Mouse (Mus musculus) T-cell, adult 2 months (primary cell): ENCODE data around the gene Atp8a2.
A peak's percentile ranks its signal among the peaks of the same experiment; 100 is the strongest.

Source experiments
- DNase-seq: peaks from one replicate; pipeline ENCODE4 v3.0.0; 2022; ENCODE audit warnings: low spot score

Atp8a2 gene

DNA sequence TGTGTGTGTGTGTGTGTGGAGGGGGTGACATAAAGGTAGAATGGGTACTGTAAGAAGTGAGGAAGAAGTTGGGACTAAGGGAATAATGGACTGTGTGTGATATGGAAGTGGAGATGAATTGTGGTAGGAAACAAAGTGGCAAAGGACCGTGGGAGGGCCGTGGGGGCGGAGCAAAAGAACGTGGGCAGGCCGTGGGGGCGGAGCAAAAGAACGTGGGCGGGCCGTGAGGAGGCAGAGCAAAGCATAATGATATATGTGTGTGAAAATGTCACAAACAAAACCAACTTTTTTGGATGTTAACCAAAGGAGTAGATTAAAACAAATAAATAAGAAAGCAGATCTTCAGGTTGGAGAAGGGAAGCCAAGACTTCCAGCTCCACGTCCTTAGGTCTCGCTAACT, 44.6 kb downstream of the Atp8a2 start:
- DNase-seq, result no peak

DNA sequence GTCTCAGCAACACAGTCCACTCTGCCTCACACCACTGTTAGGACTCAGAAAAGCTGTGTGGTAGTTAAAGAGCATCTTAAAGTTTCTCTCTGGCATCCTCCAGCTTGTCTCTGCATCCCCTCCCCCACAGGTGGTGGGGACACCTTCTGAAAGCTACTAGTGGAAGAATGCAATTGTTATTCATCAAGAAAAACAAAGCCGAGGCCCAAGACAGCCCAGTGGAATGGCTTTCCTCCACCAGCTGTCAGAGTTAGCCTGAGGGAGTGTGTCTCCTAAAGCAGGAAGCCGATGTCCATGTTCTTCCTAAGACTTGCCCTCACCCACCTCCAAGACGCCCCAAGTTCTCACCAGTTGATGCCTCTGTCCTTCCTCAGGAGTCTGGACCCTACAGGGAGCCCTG, 48.1 kb downstream of the Atp8a2 start:
- DNase-seq, result no peak

DNA sequence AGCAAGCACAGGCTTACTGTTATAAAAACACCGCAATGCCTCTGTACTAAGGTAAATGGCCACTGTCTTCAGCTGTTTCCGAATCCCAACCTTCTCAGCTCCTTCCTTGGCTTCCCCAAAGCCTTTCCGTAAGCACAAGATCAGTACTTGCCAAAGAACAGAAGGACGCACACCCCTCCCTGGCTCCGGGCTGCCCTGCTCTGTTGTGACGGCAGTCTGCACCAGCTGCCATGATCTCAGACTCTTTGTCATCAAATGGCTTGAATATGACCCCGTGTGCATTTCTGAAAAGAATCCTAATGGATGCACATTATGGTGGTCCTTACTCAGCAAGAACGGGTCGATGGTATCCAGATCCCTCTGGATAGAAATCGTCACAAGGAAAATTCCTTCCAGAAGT, 53.7 kb downstream of the Atp8a2 start:
- no peak for DNase-seq

DNA sequence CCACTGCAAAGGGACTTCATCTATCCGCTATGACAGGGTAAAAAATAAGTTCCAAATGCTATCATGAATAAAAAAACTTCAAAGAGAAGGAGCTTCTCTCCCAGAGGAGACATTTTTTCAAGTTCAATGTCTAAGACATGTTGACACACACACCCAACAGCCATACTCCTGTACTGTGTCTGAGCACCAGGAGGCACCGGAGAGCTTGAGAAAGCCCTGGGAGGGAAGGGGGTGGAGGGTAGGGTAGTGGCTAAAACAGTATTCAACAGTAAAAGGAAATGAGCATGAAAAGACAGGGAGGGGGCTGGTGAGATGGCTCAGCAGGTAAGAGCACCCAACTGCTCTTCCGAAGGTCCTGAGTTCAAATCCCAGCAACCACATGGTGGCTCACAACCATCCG, 58.6 kb downstream of the Atp8a2 start:
- DNase-seq, result peak; percentile 63

DNA sequence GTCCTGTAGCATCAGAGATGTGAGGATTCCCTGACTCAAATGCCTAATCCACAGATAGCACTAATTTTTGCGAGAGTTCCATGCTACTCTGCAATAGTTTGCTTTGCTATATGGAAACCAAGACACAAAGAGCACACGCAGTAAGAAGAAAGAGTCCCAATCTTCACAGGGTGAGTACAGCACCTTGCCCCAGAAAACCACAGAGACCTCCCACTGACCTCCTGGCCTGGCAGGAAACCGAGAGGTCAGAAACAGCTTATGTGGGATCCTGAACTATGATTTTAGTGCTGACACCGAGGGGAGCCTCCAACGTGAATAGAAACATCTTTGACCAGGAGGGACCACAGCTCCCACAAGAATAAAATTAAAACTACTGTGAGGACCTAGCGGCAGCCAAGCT, 59.2 kb downstream of the Atp8a2 start:
- DNase-seq, result no peak

DNA sequence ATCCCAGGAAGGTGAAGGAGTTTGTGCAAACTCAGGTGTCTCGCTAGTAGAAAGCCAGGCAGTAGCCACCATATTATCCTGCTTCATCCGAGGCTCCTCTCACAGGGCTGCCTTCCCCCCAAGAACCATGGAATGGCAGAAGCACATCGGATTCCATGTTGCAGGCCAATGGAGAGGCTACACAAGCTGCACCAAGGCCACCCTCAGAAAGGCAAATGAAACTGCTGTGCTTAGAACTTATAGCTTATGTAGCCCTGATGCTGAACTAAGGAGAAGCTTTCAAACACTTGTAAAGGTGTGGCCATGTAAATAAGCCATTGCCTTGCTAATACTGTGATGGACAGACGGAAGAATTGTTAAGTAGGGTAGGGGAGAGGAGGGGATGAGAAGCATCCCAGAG, 61.2 kb downstream of the Atp8a2 start:
- DNase-seq, result no peak

DNA sequence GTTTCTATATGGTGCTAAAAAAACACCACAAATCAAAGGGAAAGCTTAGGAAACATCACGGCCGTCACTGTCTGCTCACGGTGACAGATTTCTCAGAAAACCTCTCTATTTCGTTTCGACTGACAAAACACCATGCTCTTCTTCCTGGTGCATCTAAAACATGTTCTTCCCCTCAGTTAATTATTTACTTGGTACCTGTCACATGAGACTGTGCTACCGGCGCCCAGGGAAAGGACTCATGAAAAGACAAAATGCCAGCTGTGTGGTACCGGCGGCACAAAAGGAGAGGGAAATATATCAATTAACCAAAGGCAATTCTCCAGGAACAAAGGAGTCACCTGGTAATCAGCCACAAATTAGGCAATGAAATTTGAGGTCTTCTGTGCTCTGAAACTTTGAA, 62.3 kb downstream of the Atp8a2 start:
- no peak for DNase-seq

DNA sequence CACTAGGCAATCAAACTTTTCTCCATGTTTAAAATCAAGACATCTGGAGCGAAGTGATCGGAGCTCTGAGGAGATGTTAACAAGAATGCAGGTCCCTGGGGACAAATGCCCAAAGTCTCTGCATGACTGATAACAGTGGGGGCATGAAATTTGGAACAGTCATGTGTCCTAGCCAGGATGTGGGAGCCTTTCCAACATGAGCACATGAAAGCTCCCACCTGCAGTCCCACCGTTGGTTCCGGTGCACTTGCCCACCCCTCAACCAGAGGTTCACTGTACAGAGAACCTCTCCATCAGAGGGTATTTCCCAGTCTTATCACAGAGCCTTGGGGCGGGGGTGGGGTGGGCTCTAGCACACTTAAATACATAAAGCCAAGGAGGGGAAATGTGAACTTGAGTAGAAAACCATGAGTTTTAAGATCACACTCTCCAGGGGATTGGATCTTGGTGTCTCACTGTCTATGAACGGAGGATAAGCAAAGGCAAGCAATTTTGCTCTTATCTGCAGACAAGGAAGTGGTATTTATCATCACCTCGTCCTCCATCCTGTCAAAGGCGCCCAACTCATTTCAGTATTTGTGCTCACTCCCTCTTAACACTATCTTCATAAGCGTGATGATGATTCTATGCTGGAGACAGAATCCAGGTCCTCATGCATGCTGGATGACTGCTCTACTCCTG, 65.6 kb downstream of the Atp8a2 start:
- peak; percentile 60 for DNase-seq

DNA sequence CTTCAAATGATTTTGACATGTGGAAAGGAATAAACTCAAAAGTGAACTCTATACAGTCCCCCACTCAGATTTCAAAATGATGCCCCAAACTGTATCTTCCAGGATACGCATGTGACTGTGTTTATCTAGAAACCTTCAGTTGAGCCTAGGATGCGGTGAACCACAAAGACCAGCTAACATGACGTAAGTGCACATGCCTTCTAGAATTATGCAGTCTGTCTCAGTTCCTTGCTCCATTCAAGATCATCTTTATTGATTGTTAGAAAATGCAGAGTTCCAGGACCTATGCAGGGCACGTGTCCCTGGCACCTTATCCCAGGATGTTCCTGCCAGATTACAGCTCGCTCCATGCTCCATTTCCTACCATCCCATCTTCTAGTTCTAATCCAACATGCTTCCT, 67.4 kb downstream of the Atp8a2 start:
- peak; percentile 90 for DNase-seq

DNA sequence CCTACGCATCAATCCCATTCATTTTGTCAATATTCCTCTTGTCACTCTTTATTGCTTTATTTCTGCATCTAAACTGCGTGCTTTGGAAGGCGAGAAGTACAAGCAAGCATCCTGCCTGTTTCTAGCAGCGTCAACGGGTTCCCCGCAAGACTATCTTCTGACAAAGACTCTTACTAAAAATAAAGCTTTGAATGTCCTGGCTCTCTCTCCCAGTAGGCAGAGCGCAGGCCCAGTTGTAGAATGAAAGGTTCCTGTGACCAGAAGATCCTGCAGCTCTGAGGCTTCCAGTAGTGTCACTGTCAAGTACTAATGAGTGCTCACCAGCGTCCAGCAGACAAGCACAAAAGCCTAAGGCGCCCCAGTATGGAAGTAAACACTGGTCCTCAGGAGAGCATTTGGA, 71.8 kb downstream of the Atp8a2 start:
- no peak for DNase-seq

DNA sequence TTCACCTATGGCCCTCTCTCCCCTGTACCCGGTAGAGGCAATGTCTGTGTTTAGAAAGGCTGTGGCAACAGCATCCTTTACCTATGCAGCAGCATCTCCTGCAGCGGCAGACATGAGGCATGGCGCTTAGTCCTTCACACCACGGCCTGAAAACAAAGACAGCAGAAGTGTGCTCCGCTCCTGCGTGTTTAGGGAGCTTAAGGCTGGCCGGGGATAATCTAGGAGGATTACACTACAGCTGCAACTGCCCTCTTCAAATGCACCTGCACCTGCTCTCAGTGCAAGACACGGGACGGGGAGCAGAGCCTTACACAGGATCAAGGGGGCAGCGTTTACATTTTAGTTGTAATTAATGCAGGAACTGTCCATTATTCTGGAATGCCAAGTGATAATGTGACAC, 75.4 kb downstream of the Atp8a2 start:
- no peak for DNase-seq

DNA sequence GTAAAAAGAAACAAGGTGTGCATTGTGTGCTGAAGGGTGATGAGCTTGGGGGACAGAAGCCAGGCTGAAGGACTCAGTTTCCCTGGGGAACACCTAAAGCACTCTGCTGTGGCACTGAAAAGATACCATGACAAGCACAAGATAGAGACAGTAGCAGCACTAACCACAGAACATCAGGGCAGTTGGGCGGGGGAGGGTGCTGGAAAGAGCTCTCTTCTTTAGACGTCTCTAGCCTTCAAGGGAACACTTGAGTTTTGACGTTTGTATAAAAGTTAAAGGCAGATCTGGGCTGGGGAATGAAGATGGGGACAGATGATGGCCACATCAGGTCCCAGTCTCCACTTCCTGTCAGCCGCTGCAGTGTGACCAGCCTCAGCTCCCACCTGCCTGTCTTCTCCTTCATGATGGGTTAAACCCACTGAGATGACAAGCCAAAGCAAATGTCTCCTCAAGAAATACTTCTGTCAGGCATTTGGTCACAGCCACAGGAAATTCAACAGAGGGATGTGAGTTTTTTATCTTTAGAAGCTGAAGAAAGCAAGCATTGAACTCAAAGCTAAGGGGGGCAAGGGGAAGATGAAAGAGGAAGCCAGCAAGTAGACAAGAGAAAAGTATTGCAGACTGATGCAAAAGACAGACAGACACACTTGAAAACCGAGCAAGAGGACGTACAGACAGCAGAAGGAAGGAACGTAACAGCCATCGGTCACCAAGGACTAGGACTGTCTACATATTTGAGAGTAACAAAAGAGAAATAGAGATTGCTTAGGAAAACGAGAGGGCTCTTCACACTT, 79.0 kb downstream of the Atp8a2 start:
- peak; percentile 72 for DNase-seq

DNA sequence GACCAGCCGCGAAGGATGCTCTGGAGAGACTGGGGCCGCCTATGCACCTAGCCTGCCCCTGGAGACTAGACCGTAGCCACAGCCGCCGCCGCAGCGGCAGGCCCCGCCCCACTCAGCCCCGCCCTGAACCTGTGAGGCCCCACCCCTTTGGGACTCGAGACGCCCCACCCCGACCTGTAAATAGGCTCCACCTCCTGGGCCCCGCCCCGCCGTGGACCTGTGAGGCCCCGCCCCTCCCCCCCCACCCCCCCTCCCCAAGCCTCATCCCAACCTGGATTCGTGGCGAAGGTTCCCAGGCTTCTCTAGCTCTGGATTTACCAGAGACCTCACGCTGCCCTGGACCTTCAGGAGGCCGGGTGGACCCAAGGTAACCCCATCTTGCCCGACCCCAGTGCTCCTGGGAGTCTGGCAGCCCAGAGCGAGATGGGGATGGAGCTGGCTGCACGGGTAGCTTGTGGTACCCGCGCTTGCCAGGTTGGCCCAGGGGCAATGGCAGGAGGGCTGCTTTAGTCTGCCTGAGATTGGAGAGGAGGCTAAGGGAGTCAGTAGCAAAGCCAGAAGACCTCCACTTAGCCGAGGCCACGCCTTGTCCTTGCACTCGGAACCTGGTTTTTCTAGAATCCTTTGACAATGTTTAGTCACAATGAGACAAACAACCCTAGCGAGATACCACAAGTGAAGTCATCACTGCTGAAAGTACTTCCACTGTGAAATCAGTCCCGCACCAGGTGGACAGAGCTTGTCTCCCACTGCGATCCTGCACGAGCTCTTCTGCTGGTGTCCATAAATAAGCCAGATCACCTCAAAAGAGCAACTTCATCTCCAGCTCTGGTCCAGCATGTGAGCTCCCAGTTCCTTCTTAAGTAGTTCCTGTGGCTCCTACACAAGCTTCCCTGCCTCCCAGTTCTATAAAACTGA, 109.9 kb downstream of the Atp8a2 start:
- DNase-seq, result peak; percentile 57

DNA sequence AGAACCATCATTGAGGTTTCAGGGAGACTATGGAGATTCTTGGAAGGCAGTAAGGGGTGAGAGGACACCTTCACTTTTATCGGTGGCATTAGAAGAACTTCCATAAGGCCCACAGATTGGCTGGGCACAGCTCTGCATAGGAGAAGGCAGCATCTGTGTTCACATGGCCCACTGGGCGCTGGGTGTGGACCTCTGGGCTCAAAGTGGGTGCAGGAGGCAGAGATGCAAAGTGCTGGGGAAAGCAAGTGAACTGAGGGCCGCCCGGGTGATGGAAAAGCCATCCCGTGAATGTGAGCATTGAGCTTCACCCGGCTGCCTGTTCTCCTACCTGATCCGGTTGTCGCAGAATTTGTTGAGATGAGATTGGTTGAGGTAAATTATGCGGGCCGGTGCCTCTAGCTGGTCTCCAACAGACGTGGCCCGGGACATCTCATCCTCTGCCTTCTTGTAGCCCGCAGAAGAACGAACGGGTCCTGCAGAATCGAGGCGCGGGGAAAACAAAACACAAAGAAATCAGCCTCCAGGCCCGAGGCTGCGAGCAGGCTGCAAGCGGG, 110.6 kb downstream of the Atp8a2 start:
- no peak for DNase-seq

DNA sequence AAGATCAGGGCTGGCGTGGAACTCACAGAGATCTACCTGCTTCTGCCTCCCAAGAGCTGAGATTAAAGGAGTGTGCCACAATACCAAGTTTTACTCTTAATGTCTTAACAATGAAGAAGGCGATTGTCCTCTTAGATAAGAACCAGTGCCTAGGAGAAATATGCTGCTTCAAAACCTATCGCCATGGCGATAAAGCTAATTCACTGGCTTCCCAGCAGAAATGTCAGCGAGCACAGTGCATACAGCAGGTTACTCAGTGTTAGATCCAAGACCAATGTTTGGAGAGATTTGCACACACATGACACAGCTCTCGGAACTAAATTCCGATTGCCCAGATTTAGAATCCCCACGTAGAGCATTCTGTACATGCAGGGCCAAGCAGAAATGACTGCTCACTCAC, 114.2 kb downstream of the Atp8a2 start:
- DNase-seq, result no peak

DNA sequence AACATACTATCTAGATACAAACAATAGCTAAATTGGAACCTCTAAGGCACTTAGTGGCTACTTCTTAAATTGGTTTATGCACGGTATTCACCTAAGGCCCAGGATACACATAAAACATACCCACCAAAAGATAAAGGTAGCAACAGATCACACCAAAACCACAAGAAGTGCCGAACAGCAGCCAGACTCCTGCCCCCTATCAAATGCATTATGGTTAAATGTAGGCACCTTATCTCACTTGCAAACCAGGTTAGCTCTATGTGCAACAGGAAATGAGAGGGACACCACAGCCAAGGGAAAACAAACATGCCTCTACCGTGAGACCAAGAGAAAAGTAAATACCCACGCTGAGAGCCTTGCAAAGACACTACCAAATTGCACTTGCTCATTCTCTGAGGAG, 124.5 kb downstream of the Atp8a2 start:
- DNase-seq, result peak; percentile 64

DNA sequence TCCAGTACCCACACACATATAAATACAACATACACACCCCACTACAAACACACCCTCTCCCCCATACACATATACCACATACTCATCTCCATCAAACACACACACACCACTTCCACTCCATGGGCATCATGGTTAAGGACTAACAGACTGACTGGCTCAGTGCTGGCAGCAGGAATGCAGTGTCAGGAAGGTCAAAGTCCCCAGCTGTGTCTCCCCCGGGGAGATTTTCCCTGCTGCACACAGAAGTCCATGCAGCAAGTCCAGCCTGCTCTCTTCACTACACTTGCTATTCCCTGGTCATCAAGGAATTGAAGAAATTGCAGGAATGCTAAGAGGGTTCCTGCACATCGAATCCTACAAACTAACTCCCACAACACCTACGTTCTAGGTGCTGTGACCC, 131.8 kb downstream of the Atp8a2 start:
- no peak for DNase-seq

DNA sequence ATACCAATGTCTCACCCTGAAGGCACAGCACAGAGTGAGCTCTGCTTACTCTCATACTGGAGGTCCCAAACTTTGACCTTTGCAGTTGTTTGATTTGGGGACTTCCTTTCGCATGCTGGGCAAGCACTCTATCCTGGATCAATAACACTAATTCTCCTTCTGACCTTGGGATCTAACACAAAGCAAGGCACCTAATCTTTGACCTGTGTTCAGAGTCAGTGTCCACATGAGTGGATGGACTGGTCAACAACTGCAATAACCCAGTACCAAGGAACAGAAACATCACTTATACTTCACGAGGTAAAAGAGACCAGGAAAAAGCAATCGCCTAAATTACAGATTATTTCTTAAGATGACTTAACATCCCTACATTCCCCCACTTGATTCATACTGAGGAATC, 136.0 kb downstream of the Atp8a2 start:
- DNase-seq, result no peak

DNA sequence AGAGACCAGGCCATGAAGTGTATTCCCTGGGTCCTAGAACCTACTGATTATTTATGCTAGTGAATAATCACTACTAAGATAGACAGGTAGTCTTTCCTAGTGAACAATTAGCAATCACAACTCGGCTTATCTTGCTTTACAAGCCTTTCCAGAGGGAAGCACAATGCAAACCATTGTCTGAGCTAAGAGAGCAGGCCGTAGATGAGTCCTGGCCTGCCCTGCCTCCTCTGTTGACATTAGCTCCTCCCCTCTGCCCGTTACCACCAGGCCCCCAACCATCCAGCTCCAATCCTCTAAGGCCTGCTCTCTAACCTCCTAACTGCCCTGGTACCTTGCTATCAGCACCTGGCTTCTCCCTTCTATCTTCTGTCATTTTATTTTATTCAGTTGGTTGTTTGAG, 138.1 kb downstream of the Atp8a2 start:
- no peak for DNase-seq

DNA sequence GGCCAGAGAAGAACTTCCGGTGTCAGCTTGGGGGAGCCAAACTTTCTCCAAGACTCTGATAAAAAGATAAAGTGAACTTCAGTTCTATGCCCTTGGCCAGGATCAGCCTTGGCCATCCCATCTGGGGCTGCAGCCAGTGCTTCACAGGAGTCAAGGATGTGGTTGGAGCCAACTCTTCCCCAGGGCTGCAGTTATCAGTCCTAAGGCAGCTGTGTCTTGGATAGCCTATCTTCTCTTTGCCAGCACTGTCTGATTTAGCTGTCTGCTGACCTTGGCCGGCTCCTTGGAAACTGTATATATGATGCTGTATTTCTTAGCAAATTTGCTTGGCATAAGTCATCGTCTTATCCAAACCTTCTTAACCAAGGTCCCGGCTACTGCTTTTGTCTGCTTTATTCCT, 141.7 kb downstream of the Atp8a2 start:
- DNase-seq, result no peak

DNA sequence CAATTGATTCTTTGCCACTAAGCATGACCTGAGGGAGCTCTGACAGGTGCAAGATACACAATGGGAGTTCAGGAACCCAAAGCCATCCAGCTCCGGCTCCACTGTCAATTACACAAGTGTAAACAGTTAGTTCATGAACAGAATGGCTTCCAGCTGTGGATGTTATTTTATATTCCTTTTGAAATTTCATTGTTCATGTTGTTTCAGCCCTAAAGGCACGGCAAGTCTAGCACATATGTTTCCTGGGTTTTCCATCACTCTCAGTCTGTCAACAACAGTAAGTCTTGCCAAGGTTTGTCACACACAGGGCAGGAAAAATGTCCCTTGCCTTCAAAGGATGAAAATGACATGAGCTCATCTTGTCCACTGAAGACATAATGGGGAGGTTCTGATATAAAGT, 166.3 kb downstream of the Atp8a2 start:
- no peak for DNase-seq

DNA sequence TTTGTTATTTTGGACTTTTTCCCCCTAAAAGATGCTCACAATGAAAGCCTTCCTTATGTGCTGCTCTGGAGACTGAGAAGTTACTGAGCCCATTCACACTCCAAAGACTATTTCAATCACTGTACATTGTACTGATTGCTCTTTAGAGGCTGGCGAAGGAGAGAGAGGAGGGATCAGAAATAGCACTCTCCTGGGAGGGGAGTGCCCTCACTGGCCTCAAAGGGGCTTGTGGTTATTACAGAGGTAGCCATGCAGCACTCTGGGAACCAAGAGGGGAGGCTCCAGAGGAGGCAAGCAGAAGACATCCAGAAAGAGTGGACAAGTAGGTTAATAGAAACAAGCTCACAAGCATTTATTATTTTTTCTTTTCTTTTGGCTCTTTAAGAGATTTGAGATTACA, 169.8 kb downstream of the Atp8a2 start:
- no peak for DNase-seq

DNA sequence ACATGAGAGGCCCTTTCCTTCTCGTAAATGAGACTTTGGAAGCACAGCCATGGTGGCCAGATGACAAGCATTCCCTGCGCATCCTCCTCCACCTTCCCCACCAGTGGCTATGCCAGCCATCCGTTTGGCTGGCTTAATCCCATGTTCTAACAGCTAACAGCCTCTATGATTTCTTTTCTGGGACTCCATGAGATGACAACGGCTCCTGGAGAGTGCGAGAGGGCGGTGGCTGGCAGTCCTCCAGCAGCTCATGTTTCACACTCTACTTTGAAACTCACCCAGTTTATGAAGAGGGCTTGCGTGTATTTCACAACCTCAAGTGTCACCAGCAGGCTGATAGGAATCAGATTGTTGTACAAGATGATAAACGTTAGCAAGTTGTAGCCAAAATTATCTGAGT, 170.3 kb downstream of the Atp8a2 start:
- no peak for DNase-seq
